Mouse (Mus musculus): ENCODE data around the gene Rps18.

DNA sequence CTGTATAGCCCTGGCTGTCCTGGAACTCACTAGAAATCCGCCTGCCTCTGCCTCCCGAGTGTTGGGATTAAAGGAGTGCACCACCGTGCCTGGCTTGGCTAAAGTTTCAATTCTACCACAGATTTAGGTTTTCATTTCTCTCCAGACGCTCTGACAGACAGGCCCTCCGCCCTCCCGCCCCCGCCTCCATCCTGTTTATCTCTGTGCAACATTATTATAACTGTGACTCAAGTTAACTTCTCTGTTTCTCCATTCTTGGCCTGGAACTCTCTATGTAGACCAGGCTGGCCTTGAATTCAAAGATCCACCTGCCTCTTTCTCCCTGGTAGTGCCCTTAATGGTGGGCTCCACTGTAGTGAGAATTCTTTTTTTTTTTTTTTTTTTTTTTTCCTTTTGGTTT, 53.3 kb downstream of the Rps18 start:
- TF ChIP-seq CTCF (IDR thresholded peaks at IDR 0.05; ENCODE audit: low read depth, low read length) (no peak), POLR2A (IDR thresholded peaks at IDR 0.05; ENCODE audit: extremely low read depth, insufficient read depth, low read length) (no peak)

Measured in liver, adult 2 months (tissue).